Mouse (Mus musculus) MEL (cell line): Measurements from ENCODE around the gene Aifm1. TPM values are rescaled to one million over a fixed set of nuclear protein-coding genes. Genes with fewer than 3 reads are reported as not detected.

ENCODE experiments used
- DNase-seq: peaks from one replicate; pipeline ENCODE4 v3.0.0; 2011; ENCODE audit warnings: low read depth, low spot score
- H3K27ac ChIP-seq: 2 replicates; pipeline ENCODE4 v1.5.1; 2012; ENCODE audit warnings: low read depth, mild to moderate bottlenecking, control low read depth, low read length, moderate library complexity; ENCODE audit not compliant: control insufficient read depth
- H3K27me3 ChIP-seq, 2 experiments: fragments of 150-350 bp in 1 of 2; sonication (generic) in 1 of 2; 2 replicates each; pipeline ENCODE4 v1.6.1; 2012; ENCODE audit warnings: low read length in 2 of 2, mild to moderate bottlenecking in 2 of 2, improper control_type of control experiment in 1 of 2, moderate library complexity in 1 of 2; ENCODE audit not compliant: insufficient read depth in 2 of 2, control insufficient read depth in 1 of 2
- H3K36me3 ChIP-seq, 2 experiments: 2 replicates each; pipeline ENCODE4 v1.6.1; 2012 to 2014; ENCODE audit warnings: low read length in 2 of 2, improper control_type of control experiment in 1 of 2, inconsistent platforms in 1 of 2, mild to moderate bottlenecking in 1 of 2; ENCODE audit not compliant: insufficient read depth in 2 of 2, control insufficient read depth in 1 of 2
- H3K4me1 ChIP-seq, 2 experiments: fragments of 150-350 bp in 1 of 2; sonication (generic) in 1 of 2; 2 replicates each; pipeline ENCODE4 v1.6.1; 2012; ENCODE audit warnings: low read length in 2 of 2, improper control_type of control experiment in 1 of 2, mild to moderate bottlenecking in 1 of 2; ENCODE audit not compliant: insufficient read depth in 2 of 2, control insufficient read depth in 1 of 2
- H3K4me3 ChIP-seq, 2 experiments: fragments of 150-350 bp in 1 of 2; sonication (generic) in 1 of 2; 2 replicates each; pipeline ENCODE4 v1.5.1; 2012; ENCODE audit warnings: low read depth in 2 of 2, low read length in 2 of 2, mild to moderate bottlenecking in 2 of 2, moderate library complexity in 2 of 2, control low read depth in 1 of 2, improper control_type of control experiment in 1 of 2; ENCODE audit not compliant: control insufficient read depth in 1 of 2, insufficient read depth in 1 of 2
- H3K79me2 ChIP-seq: 2 replicates; pipeline ENCODE4 v1.6.1; 2012; ENCODE audit warnings: mild to moderate bottlenecking, low read length, moderate library complexity; ENCODE audit not compliant: control insufficient read depth, poor library complexity, insufficient read depth
- H3K9ac ChIP-seq: 2 replicates; pipeline ENCODE4 v1.6.1; 2012; ENCODE audit warnings: low read depth, mild to moderate bottlenecking, control low read depth, low read length, moderate library complexity; ENCODE audit not compliant: control insufficient read depth, poor library complexity, severe bottlenecking
- H3K9me3 ChIP-seq: fragments of 150-350 bp; sonication (generic); replicated peaks from 2 replicates; pipeline ENCODE4 v1.6.1; 2012; ENCODE audit warnings: mild to moderate bottlenecking, low read length, improper control_type of control experiment, moderate library complexity; ENCODE audit not compliant: insufficient read depth
- CHD2 ChIP-seq: IDR thresholded peaks from 2 replicates; pipeline ENCODE4 v1.6.1; 2011; ENCODE audit warnings: low read length, improper control_type of control experiment
- CTCF ChIP-seq, 3 experiments: IDR thresholded peaks in 2 of 3; conservative IDR thresholded peaks in 1 of 3; 2 replicates each; pipeline ENCODE4 v1.5.1; 2011 to 2012; ENCODE audit warnings: low read length in 3 of 3, low read depth in 2 of 3, mild to moderate bottlenecking in 2 of 3, improper control_type of control experiment in 1 of 3, inconsistent platforms in 1 of 3, mixed read lengths in 1 of 3, moderate library complexity in 1 of 3; ENCODE audit not compliant: control insufficient read depth in 1 of 3, insufficient read depth in 1 of 3, poor library complexity in 1 of 3, severe bottlenecking in 1 of 3
- E2F4 ChIP-seq: IDR thresholded peaks from 2 replicates; pipeline ENCODE4 v1.6.1; 2011; ENCODE audit warnings: low read depth, low read length, improper control_type of control experiment, borderline replicate concordance
- ELF1 ChIP-seq: IDR thresholded peaks from 2 replicates; pipeline ENCODE4 v1.6.1; 2014; ENCODE audit warnings: low read depth, mild to moderate bottlenecking, inconsistent platforms, low read length, improper control_type of control experiment, moderate library complexity
- GABPA ChIP-seq: IDR thresholded peaks from 2 replicates; pipeline ENCODE4 v1.6.1; 2012; ENCODE audit warnings: low read depth, mild to moderate bottlenecking, inconsistent platforms, low read length, improper control_type of control experiment, moderate library complexity
- GATA1 ChIP-seq: IDR thresholded peaks from 2 replicates; pipeline ENCODE4 v1.6.1; 2011; ENCODE audit warnings: low read depth, low read length, improper control_type of control experiment
- HCFC1 ChIP-seq: IDR thresholded peaks from 2 replicates; pipeline ENCODE4 v1.6.1; 2012; ENCODE audit warnings: low read depth, mild to moderate bottlenecking, inconsistent platforms, low read length, improper control_type of control experiment, moderate library complexity
- JUND ChIP-seq: IDR thresholded peaks from 2 replicates; pipeline ENCODE4 v1.6.1; 2011; ENCODE audit warnings: low read depth, mild to moderate bottlenecking, improper control_type of control experiment, low read length
- MAFK ChIP-seq: IDR thresholded peaks from 2 replicates; pipeline ENCODE4 v1.6.1; 2011; ENCODE audit warnings: low read depth, mild to moderate bottlenecking, low read length, improper control_type of control experiment, borderline replicate concordance
- MEF2A ChIP-seq: IDR thresholded peaks from 2 replicates; pipeline ENCODE4 v1.6.1; 2014; ENCODE audit warnings: low read depth, mild to moderate bottlenecking, inconsistent platforms, low read length, improper control_type of control experiment; ENCODE audit not compliant: poor library complexity, insufficient replicate concordance, severe bottlenecking; ENCODE audit errors: extremely low read depth
- MXI1 ChIP-seq: IDR thresholded peaks from 2 replicates; pipeline ENCODE4 v1.6.1; 2011; ENCODE audit warnings: mild to moderate bottlenecking, low read depth, low read length, improper control_type of control experiment
- MYB ChIP-seq: IDR thresholded peaks from 2 replicates; pipeline ENCODE4 v1.6.1; 2011; ENCODE audit warnings: mild to moderate bottlenecking, low read depth, low read length, improper control_type of control experiment
- NELFE ChIP-seq: IDR thresholded peaks from 2 replicates; pipeline ENCODE4 v1.6.1; 2011; ENCODE audit warnings: low read depth, low read length, improper control_type of control experiment
- POLR2A ChIP-seq, 2 experiments: IDR thresholded peaks; 2 replicates each; pipeline ENCODE4 v1.6.1; 2011 to 2012; ENCODE audit warnings: low read length in 2 of 2, mild to moderate bottlenecking in 2 of 2, control low read depth in 1 of 2, improper control_type of control experiment in 1 of 2, low read depth in 1 of 2, moderate library complexity in 1 of 2; ENCODE audit not compliant: control insufficient read depth in 1 of 2, insufficient read depth in 1 of 2, poor library complexity in 1 of 2
- POLR2AphosphoS5 ChIP-seq: IDR thresholded peaks from 2 replicates; pipeline ENCODE4 v1.6.1; 2012; ENCODE audit warnings: low read depth, borderline replicate concordance, mild to moderate bottlenecking, inconsistent platforms, low read length, moderate library complexity, mixed read lengths
- RAD21 ChIP-seq: IDR thresholded peaks from 2 replicates; pipeline ENCODE4 v1.6.1; 2011; ENCODE audit warnings: mild to moderate bottlenecking, low read depth, low read length, improper control_type of control experiment
- RCOR1 ChIP-seq: IDR thresholded peaks from 2 replicates; pipeline ENCODE4 v1.6.1; 2012; ENCODE audit warnings: low read depth, mild to moderate bottlenecking, inconsistent platforms, low read length, improper control_type of control experiment
- SIN3A ChIP-seq: IDR thresholded peaks from 2 replicates; pipeline ENCODE4 v1.6.1; 2012; ENCODE audit warnings: low read length, improper control_type of control experiment, inconsistent platforms
- SMC3 ChIP-seq: IDR thresholded peaks from 2 replicates; pipeline ENCODE4 v1.6.1; 2011; ENCODE audit warnings: low read depth, low read length, improper control_type of control experiment
- TAL1 ChIP-seq: IDR thresholded peaks from 2 replicates; pipeline ENCODE4 v1.6.1; 2012; ENCODE audit warnings: mild to moderate bottlenecking, inconsistent platforms, low read length, moderate library complexity, mixed read lengths
- TBP ChIP-seq: IDR thresholded peaks from 2 replicates; pipeline ENCODE4 v1.8.0; 2011; ENCODE audit warnings: low read depth, low read length, improper control_type of control experiment
- TCF12 ChIP-seq: IDR thresholded peaks from 2 replicates; pipeline ENCODE4 v1.6.1; 2014; ENCODE audit warnings: low read depth, mild to moderate bottlenecking, inconsistent platforms, low read length, improper control_type of control experiment, moderate library complexity
- UBTF ChIP-seq: IDR thresholded peaks from 2 replicates; pipeline ENCODE4 v1.6.1; 2012; ENCODE audit warnings: low read depth, mild to moderate bottlenecking, inconsistent platforms, low read length, improper control_type of control experiment, moderate library complexity, borderline replicate concordance; ENCODE audit not compliant: insufficient read depth
- USF1 ChIP-seq: IDR thresholded peaks from 2 replicates; pipeline ENCODE4 v1.6.1; 2014; ENCODE audit warnings: low read depth, mild to moderate bottlenecking, inconsistent platforms, low read length, improper control_type of control experiment, moderate library complexity
- USF2 ChIP-seq, 2 experiments: IDR thresholded peaks; 2 replicates each; pipeline ENCODE4 v1.6.1; 2011 to 2012; ENCODE audit warnings: improper control_type of control experiment in 2 of 2, low read length in 2 of 2, borderline replicate concordance in 1 of 2, inconsistent platforms in 1 of 2, low read depth in 1 of 2, mild to moderate bottlenecking in 1 of 2; ENCODE audit not compliant: insufficient read depth in 1 of 2
- ZC3H11A ChIP-seq: IDR thresholded peaks from 2 replicates; pipeline ENCODE4 v1.6.1; 2012; ENCODE audit warnings: low read depth, mild to moderate bottlenecking, inconsistent platforms, low read length, improper control_type of control experiment
- ZKSCAN1 ChIP-seq: IDR thresholded peaks from 2 replicates; pipeline ENCODE4 v1.6.1; 2012; ENCODE audit warnings: low read depth, mild to moderate bottlenecking, inconsistent platforms, low read length, improper control_type of control experiment, moderate library complexity
- ZMIZ1 ChIP-seq: IDR thresholded peaks from 2 replicates; pipeline ENCODE4 v1.6.1; 2012; ENCODE audit warnings: low read depth, mild to moderate bottlenecking, inconsistent platforms, low read length, improper control_type of control experiment, moderate library complexity
- ZNF384 ChIP-seq: IDR thresholded peaks from 2 replicates; pipeline ENCODE4 v1.6.1; 2012; ENCODE audit warnings: low read depth, mild to moderate bottlenecking, inconsistent platforms, low read length, improper control_type of control experiment
- polyA plus RNA-seq, 2 experiments: library from polyadenylated mRNA; stranded (reverse) in 1 of 2; unstranded in 1 of 2; fragments of >175 nt in 1 of 2; fragments of >200 nt in 1 of 2; gene quantifications; 2 replicates each; pipeline versions ENCODE4 v1.2.1 to v1.2.4; 2012; ENCODE audit warnings: low replicate concordance in 2 of 2, low read depth in 1 of 2; ENCODE audit not compliant: insufficient read length in 2 of 2, insufficient read depth in 1 of 2, missing spikeins in 1 of 2
- total RNA-seq: library from RNA; depleted of rRNA; stranded (reverse); fragments of 300-350 nt; gene quantifications from 2 replicates; pipeline ENCODE4 v1.2.3, GENCODE M21; 2012

Aifm1 gene
- total and polyA plus RNA-seq, 3 experiments, result 69.1 to 99.1 TPM; not detected in 1

GRCm38 (mm10) chrX:48518211-48518807, 4.9 kb upstream of the Aifm1 start:
- Histone ChIP-seq H3K4me1 (peaks cover 5 to 6% of the 10 kb centered on the region in 2 experiments; a peak in 3 of 4 replicates), H3K36me3 (peaks cover 0 to 7% of the 10 kb centered on the region in 2 experiments; a peak in 1 of 4 replicates), H3K27me3 (no peaks in the 10 kb centered on the region), H3K4me3 (no peak overlapping the region), H3K79me2 (no peaks in the 10 kb centered on the region), H3K9me3 (no peaks in the 10 kb centered on the region), H3K9ac (no peak overlapping the region), H3K27ac (no peak overlapping the region)
- TF ChIP-seq JUND (no peak), ZKSCAN1 (no peak), CTCF (IDR thresholded peaks at IDR 0.05 in 2 of 3, conservative IDR thresholded peaks at IDR 0.05 in 1 of 3; ENCODE audit: control insufficient read depth in 1 of 3, insufficient read depth in 1 of 3, low read depth in 2 of 3, low read length in 3 of 3, poor library complexity in 1 of 3, severe bottlenecking in 1 of 3) (no peak), SIN3A (no peak), MEF2A (no peak), ELF1 (no peak)
- DNase-seq, result no peak

- H3K9ac ChIP-seq, result peak overlapping the region; percentile 73
- H3K36me3 ChIP-seq, result peaks cover 0 to 10% of the 10 kb centered on the region in 2 experiments; a peak in 1 of 4 replicates
- H3K79me2 ChIP-seq, result peaks cover 16% of the 10 kb centered on the region
- no peaks in the 10 kb centered on the region for H3K27me3 ChIP-seq
- H3K27ac ChIP-seq, result peak overlapping the region; percentile 90
- H3K4me3 ChIP-seq, result peak overlapping the region; percentile 73 to 79
- peak; percentile 82 for DNase-seq
- no peaks in the 10 kb centered on the region for H3K9me3 ChIP-seq
- H3K4me1 ChIP-seq, result peaks cover 5 to 6% of the 10 kb centered on the region in 2 experiments; a peak in 3 of 4 replicates
- TF ChIP-seq E2F4 (0 out of 2 replicates have a peak, but pooled peaks have one; percentile 40), MYB (no peak), NELFE (peak; percentile 35), TCF12 (0 out of 2 replicates have a peak, but pooled peaks have one; percentile 10), POLR2A (IDR thresholded peaks at IDR 0.05; ENCODE audit: control insufficient read depth in 1 of 2, insufficient read depth in 1 of 2, low read depth in 1 of 2, low read length in 2 of 2, poor library complexity in 1 of 2) (no peak; a peak in 1 of 4 replicates), RCOR1 (peak; percentile 19; the same call in 1 of the 2 replicates), ZC3H11A (no peak), ZMIZ1 (no peak), UBTF (no peak), ZNF384 (peak; percentile 91), MEF2A (no peak), HCFC1 (no peak; the same call in 1 of the 2 replicates), CHD2 (peak; percentile 81), TAL1 (no peak), TBP (no peak), SMC3 (no peak), RAD21 (no peak), POLR2AphosphoS5 (no peak), GABPA (no peak), USF1 (peak; percentile 65), GATA1 (no peak), ELF1 (no peak), ZKSCAN1 (no peak), MAFK (0 out of 2 replicates have a peak, but pooled peaks have one; percentile 7), MXI1 (peak; percentile 91), CTCF (IDR thresholded peaks at IDR 0.05 in 2 of 3, conservative IDR thresholded peaks at IDR 0.05 in 1 of 3; ENCODE audit: control insufficient read depth in 1 of 3, insufficient read depth in 1 of 3, low read depth in 2 of 3, low read length in 3 of 3, poor library complexity in 1 of 3, severe bottlenecking in 1 of 3) (no peak), USF2 (IDR thresholded peaks at IDR 0.05; ENCODE audit: borderline replicate concordance in 1 of 2, insufficient read depth in 1 of 2, low read depth in 1 of 2, low read length in 2 of 2) (no peak)
Observed at GRCm38 (mm10) chrX:48513824-48514223, 461 bp upstream of the Aifm1 start.
